Mouse (Mus musculus): Measurements from ENCODE around the gene Mrps18b.
"Not testable (repeated sequence)": the region's sequence is repeated elsewhere in the genome, so short reads cannot be mapped to it uniquely, and the experiment has no call there.

The Mrps18b gene

GRCm38 (mm10) chr17:35916297-35917142, at the start of gene Mrps18b, which contains the start of gene Ppp1r10:
Gene Mrps18b (minus strand): TSS chr17:35916389.
Gene Ppp1r10 (plus strand): TSS chr17:35916434.
- peak; percentile 99 for DNase-seq (ENCODE audit: low spot score in 2 of 2)

- DNase-seq (ENCODE audit: low spot score in 2 of 2), result no peak
Measured at GRCm38 (mm10) chr17:35963279-35963678, 47.1 kb upstream of the Mrps18b start.

DNA sequence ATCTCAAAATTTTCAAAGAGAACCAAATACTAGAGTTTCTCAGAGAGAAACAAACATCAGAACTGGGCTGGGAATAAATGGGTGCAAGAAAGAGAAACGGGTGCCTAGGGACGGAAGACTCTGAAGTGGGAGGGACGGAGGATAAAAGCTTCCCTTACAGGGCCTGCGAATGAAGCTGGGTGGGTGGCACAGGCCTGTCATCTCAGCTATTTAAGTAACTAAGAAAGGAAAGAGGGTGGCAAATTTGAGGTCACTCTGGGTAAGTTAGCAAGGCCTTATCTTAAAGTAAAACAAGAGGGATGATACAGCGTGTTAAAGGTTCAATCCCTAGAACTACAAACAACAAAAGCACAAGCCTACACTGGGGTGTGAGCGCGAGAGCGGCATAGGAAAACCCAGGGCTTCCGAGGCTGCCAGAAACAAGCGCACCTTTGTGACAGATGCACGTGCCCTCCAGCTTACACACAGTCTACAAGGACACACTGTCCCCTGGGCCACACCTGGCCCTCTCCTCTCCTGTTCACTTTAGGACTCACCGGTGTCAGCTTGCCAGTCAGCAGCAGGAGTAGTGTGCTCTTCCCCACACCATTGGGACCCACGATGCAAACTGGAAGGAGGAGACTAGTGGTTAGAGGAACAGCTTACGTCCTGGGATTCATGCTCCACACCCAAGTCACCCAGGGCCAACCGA, 42.5 kb upstream of the Mrps18b start:
- no peak for DNase-seq (ENCODE audit: low spot score in 2 of 2)

DNA sequence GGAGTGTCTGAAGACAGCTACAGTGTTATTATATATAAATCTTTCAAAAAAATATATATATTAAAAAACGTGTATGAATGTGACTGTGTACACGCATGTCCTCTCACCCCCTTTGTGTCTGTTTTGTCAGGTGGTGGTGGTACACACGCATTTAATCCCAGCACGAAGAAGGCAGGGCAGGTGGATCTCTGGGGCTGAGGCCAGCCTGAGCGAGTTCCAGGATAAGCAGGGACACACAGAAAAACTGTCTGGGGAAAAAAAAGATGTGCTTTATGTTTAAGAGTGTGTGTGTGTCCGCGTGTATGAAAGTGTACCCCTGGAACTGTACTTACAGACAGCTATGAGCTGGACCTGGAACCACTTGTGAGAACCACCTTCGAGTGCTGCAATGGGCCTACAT, 38.5 kb upstream of the Mrps18b start:
- DNase-seq (ENCODE audit: low spot score in 2 of 2), result no peak

- not testable (repeated sequence) for DNase-seq (ENCODE audit: low spot score in 2 of 2)
Measured at GRCm38 (mm10) chr17:35952559-35952958, 36.4 kb upstream of the Mrps18b start.

GRCm38 (mm10) chr17:35950946-35951345, 34.8 kb upstream of the Mrps18b start:
- not testable (repeated sequence) for DNase-seq (ENCODE audit: low spot score in 2 of 2)

- DNase-seq (ENCODE audit: low spot score in 2 of 2), result no peak
Measured at GRCm38 (mm10) chr17:35939941-35940340, 23.8 kb upstream of the Mrps18b start.

DNA sequence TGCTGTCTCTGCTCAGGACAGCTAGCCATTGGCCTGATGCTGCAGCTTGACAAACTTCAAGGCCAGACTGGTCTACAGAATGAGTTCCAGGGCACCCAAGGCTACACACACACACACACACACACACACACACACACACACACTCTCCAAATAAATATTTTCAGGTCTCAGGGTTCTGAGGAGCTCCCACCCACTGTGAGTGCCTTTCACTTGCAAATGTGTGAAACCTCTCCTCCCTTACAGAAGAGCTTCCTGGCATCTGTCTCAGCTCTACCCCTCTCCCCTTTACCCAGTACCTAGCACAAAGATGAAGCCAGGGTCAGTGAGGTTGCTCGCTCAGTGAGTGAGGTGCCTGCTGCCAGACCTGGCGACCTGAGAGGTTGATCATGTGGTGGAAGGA, 22.9 kb upstream of the Mrps18b start:
- DNase-seq (ENCODE audit: low spot score in 2 of 2), result no peak

DNA sequence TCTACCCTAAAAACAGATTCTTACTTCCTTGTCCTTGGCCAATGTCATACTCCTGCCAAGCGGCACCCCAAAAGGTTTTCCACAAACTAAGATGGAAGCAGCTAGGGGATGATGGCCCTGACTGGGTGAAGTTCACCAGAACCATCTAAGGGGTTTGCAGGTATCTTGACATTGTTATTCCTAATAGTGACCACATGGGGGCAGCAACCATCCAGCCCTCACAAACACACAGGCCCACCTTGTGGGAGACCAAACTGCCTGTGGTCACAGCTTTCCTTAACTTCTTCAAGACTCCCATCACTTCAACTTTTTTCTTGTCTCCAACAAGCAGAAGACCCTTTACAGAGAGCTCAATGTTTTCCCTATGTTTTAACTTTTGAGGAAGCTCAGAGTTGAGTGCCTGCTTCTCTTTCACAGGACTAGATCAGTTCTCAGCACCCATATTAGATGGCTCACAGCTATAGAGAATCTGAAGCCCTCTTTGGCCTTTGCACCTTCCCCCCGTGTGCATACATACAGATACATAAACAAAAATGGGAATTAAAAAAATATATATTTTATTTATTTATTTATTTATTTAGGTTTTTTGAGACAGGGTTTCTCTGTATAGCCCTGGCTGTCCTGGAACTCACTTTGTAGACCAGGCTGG, 21.6 kb upstream of the Mrps18b start:
- no peak for DNase-seq (ENCODE audit: low spot score in 2 of 2)

- DNase-seq (ENCODE audit: low spot score in 2 of 2), result not testable (repeated sequence)
Measured at GRCm38 (mm10) chr17:35935763-35936162, 19.6 kb upstream of the Mrps18b start.

GRCm38 (mm10) chr17:35932608-35933007, 16.4 kb upstream of the Mrps18b start:
- no peak for DNase-seq (ENCODE audit: low spot score in 2 of 2)

DNA sequence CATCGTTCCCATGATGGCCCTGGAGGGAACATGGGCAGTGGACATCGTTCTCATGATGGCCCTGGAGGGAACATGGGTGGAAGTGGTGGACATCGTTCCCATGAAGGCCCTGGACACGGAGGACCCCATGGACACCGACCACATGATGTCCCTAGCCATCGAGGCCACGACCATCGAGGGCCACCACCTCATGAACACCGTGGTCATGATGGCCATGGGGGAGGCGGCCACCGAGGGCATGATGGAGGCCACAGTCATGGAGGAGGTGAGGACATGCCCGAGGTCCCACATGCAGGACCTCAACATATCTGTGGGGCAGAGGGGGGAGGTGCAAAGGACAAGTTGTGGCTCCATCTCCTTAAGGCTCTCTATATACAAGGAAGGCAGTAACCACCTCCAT, 14.4 kb upstream of the Mrps18b start:
- no peak for DNase-seq (ENCODE audit: low spot score in 2 of 2)

DNA sequence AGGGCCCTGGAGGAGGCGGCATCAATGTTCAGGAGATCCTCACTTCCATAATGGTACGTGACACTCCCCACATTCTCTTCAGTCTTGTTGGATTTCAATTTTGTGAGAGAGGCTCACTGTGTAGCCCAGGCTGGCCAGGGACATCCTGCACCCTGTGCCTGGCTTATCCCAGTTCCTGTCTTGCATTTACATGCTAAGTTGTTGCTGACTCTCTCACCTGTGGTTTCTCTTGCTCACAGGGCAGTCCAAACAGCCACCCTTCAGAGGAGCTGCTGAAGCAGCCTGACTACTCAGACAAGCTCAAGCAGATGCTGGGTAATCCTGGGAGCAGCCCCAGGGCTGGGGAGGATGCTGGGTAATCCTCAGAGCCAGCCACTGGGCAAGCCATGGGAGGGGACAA, 13.3 kb upstream of the Mrps18b start:
- DNase-seq (ENCODE audit: low spot score in 2 of 2), result no peak

DNA sequence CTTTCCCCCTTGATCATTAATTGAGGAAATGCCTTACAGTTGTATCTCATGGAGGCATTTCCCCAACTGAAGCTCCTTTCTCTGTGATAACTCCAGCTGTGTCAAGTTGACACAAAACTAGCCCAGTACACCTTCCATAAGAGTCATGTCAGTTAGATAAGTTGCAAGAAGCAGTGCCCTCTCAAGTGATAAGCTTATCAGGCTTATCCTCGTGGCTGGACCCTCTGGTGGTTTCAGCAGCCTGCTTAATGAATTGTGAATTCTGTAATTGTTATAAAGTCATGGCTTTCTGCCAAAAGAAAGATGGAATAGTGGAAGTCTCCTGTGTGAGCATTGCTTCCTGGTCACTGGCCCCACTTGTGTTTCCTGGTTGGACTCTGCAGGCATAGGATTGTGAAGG, 11.3 kb upstream of the Mrps18b start:
- DNase-seq (ENCODE audit: low spot score in 2 of 2), result no peak

- DNase-seq (ENCODE audit: low spot score in 2 of 2), result no peak
Measured at GRCm38 (mm10) chr17:35923281-35923680, 7.1 kb upstream of the Mrps18b start.

- no peak for DNase-seq (ENCODE audit: low spot score in 2 of 2)
Measured at GRCm38 (mm10) chr17:35922566-35922965, 6.4 kb upstream of the Mrps18b start.

DNA sequence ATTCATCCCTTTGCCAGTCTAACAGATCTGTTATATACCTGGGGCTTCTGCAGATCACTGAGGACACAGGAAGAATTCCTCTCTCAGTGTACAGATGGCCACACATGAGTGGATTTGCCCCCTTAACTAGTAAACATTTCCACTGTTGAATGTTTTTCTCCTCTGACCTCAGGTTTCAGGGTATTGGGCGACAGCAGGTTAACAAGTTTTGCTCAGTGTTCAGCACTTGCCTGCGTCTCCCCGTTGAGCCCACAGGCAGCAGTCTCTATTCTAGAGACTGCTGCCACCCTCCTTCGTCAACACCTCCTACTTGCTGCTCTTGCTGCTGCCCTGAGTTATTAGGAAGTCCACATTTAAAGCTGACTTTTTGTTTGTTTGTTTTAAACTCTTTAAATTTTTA, 5.5 kb upstream of the Mrps18b start:
- DNase-seq (ENCODE audit: low spot score in 2 of 2), result no peak

- DNase-seq (ENCODE audit: low spot score in 2 of 2), result peak in 1 of 2 experiments; percentile 58
Measured at GRCm38 (mm10) chr17:35920862-35921562, 4.8 kb upstream of the Mrps18b start.

DNA sequence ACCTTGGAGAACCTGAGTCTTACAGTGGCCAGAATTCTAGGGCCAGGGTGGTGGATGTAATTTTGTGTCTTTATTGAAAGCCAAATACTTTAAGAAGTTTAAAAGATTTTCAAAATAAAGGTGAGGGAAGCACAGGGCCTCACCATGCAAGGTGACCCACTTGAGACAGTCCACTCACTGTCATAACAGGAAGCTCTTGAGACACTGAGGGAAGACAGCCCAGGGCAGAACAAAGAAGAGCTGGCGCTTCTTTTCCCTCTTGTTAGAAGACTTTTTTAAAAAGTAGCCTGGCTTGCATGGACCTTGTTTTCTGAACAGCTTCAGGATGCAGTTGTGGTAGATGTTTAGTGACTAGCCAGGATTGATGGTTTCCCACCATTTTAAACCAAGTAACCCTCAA, 4.2 kb upstream of the Mrps18b start:
- no peak for DNase-seq (ENCODE audit: low spot score in 2 of 2)

- no peak for DNase-seq (ENCODE audit: low spot score in 2 of 2)
Measured at GRCm38 (mm10) chr17:35919864-35920301, 3.7 kb upstream of the Mrps18b start.

DNA sequence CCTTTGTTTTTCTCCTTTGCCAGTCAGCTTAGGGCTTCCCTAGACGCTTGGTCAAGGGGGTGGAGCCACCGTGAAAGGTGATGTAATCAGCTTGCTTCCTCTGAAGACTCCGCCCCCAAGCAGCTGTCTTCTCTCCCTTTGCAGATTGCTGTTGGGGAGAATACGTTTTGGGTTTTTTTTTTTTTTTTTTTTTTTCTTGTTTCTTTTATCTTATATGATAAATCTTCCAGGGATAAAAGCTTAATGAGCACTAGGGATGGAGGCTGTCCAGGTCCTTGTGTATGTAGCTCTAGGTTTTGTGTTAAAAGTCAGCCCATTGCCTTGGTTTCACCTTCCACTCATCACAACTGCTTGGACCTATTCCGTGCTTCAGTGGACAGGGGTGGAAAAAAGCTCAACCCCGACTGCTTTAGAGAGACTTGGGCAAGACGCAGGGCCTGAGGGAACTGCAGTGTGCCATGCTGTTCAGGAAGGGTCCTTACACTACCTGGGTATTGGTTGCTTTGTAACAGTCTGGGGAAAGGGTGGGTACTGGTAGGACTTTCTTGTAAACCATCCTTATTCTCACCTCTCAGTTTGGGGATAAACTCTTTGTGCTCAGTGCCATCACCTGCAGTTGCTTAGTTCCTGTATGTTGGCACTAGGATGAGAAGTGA, 3.0 kb upstream of the Mrps18b start:
- DNase-seq (ENCODE audit: low spot score in 2 of 2), result peak; percentile 93 to 97

Measured in left cerebral cortex, adult 9 months (tissue).